Mouse (Mus musculus) layer of hippocampus, adult 6 months (tissue): ENCODE results near the gene Znfx1. TPM values are rescaled to one million over a fixed set of nuclear protein-coding genes. Genes with fewer than 3 reads are reported as not detected.

Experiments used
- long read RNA-seq, 2 experiments: library from polyadenylated mRNA; unstranded; transcript quantifications; one replicate each; pipeline ENCODE4 v2.0.0; 2019 to 2020
- polyA plus RNA-seq: library from polyadenylated mRNA; unstranded; fragments of <200 nt; fragmentation: Nextera tagmentation; gene quantifications from 2 replicates; pipeline ENCODE4 v1.2.3, GENCODE M21; 2021

The Znfx1 gene
- polyA plus RNA-seq, result 7.9 and 8.5 TPM in 2 replicates
- long read RNA-seq, experiment 1, partial matches to known transcripts, result 5 of 21 reads
- long read RNA-seq, experiment 1, other reads (novel, unspliced or antisense), result 16 of 21 reads
- long read RNA-seq, experiment 2, full-length matches to known transcripts, result 12 of 50 reads
- long read RNA-seq, experiment 2, partial matches to known transcripts, result 14 of 50 reads
- long read RNA-seq, experiment 2, other reads (novel, unspliced or antisense), result 24 of 50 reads

DNA sequence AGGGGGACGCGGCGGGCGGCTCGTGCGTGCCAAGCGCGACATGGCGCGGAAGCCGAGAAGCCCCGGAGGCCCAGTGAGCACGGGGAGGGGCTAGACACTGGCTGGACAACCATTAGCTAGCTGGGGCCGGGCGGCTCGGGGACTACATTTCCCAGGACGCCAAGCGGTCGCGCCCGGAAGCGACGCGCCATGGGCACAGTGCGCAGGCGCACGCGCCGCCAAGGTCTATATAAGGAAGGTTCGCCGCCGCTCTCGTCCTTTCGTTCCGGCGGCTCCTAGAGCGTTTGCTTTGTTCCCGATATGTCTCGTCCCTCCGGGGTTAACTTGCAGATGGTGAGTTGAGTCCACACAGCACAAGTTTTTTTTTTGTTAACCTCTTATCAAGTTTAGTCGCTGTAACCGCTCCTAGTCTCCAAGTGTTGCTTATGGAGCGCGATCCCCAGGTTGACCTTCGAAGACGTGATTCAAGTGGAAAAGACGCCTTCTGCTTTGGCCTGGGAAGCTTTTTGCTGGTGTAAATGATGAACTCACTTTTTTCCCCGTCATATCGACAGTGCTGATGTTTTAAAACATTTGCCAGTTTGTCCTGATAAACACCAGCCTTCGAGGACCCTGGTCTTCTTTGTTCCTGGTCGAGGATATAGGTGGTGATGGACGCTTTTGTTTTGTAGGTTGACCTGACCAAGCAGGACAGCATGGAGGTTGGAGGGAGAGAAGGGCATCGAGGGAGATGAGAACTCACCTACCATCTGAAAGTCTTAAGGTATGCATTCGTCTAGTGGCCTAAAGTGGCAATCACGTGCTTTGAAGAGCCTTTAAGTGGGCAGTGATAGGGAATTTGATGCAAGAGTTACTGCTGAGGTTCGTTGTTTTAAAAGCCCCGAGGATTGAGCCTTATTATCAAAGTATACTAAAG, at the start of gene Znfx1:
TSS of gene Znfx1 (minus strand) at position 51 of the 916 bp plus-strand sequence.

DNA sequence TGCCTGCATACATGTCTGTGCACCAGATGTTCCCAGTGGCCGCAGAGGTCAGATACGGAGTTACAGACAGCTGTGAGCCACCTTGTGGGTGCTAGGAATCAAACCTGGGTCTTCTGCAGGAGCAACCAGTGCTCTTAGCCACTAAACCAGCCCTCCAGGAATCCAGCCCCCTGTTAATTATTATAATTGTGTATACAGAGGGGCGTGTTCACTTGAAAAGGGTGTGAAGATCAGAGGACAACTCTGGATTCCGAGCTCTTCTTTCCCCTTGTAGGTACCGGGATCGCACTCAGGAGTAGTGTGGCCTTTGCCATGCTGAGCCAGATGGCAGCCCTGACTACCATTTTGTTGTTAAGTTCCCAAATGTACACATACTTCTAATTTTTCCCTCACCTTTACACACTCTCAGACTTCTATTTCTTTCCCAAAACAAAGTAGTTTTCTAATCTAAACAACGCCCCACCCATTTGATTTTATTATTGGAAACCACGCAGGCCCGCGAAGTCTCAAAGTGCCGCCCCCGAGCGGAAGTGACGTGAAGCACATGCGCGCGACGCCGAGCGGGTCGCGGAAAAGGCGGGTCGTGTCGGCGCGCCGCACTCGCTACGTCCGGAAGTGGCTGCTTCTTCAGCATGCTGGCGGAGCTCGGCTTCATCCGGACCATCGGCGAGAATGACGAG, 48.0 kb downstream of the Znfx1 start, which contains the start of gene Ddx27:
TSS of gene Ddx27 (plus strand) at position 492 of the 680 bp plus-strand sequence.

DNA sequence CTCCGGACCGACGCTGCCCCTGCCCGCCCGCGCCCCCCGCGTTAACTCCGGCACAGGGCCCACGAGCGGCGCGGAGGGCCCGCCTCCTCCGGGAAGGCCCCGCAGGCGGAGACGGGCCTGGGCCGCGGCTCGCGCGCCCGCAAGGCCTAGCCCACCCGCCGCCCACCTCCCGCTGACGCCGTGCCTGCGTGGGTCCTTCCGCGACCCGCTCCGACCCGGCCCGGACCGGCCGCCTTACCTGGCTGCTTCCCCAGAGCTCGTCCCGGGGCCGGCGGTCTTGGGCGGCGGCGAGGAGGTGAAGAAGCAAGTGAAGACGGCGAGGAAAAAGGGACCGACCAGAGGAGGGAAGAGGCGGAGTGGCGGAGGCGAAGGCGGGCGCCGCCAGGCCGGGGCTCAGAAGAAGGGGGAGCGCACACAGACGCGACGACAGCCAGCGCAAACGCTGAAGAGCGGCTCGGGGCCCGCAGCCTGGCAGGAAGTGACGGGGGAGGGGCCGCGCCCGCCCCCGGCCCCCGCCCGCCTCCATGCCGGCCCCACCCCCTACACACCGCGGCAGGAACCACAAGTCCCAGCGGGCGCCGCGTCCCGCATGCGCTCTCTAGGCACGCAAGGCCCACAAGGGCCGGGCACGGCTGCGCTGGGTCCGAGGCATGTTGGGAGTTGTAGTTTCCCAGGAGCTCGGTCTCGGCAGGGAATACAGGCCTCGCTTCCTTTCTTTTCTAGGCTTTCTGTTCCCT, 66.9 kb downstream of the Znfx1 start, which contains the start of gene Stau1:
TSS of gene Stau1 (minus strand) at position 504 of the 737 bp plus-strand sequence.

Other genes starting within 250 kb of the Znfx1 start
- gene Cse1l, start 157.0 kb downstream of the Znfx1 start, polyA plus RNA-seq, result 21.6 and 21.8 TPM in 2 replicates
- 34.1 and 35.6 TPM in 2 replicates for gene Stau1, start 66.7 kb downstream of the Znfx1 start, polyA plus RNA-seq
- 14.2 and 15.4 TPM in 2 replicates for gene Ddx27, start 47.8 kb downstream of the Znfx1 start, polyA plus RNA-seq
- gene Kcnb1, start 127.1 kb upstream of the Znfx1 start, polyA plus RNA-seq, result 7.4 and 7.9 TPM in 2 replicates
- 0.87 and 1.4 TPM in 2 replicates for gene Ptgis, start 177.6 kb upstream of the Znfx1 start, polyA plus RNA-seq